Mouse (Mus musculus): Measurements from ENCODE around the gene Itm2c.
A peak's percentile ranks its signal among the peaks of the same experiment; 100 is the strongest.

The Itm2c gene

GRCm38 (mm10) chr1:85894231-85894747 lies at the start of gene Itm2c:
Gene Itm2c (plus strand): TSS chr1:85894281.
- peak; percentile 56 for DNase-seq (ENCODE audit: low spot score)

- no peak for DNase-seq (ENCODE audit: low spot score)
Measured at GRCm38 (mm10) chr1:85844981-85845380, 49.1 kb upstream of the Itm2c start.

- no peak for DNase-seq (ENCODE audit: low spot score)
Measured at GRCm38 (mm10) chr1:85845476-85845875, 48.6 kb upstream of the Itm2c start.

- no peak for DNase-seq (ENCODE audit: low spot score)
Measured at GRCm38 (mm10) chr1:85849016-85849415, 45.1 kb upstream of the Itm2c start.

GRCm38 (mm10) chr1:85850851-85851250 lies 43.2 kb upstream of the Itm2c start:
- no peak for DNase-seq (ENCODE audit: low spot score)

GRCm38 (mm10) chr1:85852996-85853689 lies 40.9 kb upstream of the Itm2c start:
- no peak for DNase-seq (ENCODE audit: low spot score)

- DNase-seq (ENCODE audit: low spot score): no peak
Measured at GRCm38 (mm10) chr1:85853865-85854264, 40.2 kb upstream of the Itm2c start.

GRCm38 (mm10) chr1:85854475-85854874 lies 39.6 kb upstream of the Itm2c start:
- no peak for DNase-seq (ENCODE audit: low spot score)

- no peak for DNase-seq (ENCODE audit: low spot score)
Measured at GRCm38 (mm10) chr1:85856266-85856665, 37.8 kb upstream of the Itm2c start.

GRCm38 (mm10) chr1:85857261-85857754 lies 36.8 kb upstream of the Itm2c start:
- DNase-seq (ENCODE audit: low spot score): no peak

- DNase-seq (ENCODE audit: low spot score): no peak
Measured at GRCm38 (mm10) chr1:85864383-85864782, 29.7 kb upstream of the Itm2c start.

- no peak for DNase-seq (ENCODE audit: low spot score)
Measured at GRCm38 (mm10) chr1:85870001-85870400, 24.1 kb upstream of the Itm2c start.

- DNase-seq (ENCODE audit: low spot score): no peak
Measured at GRCm38 (mm10) chr1:85870546-85870945, 23.5 kb upstream of the Itm2c start.

- DNase-seq (ENCODE audit: low spot score): no peak
Measured at GRCm38 (mm10) chr1:85882003-85882402, 12.1 kb upstream of the Itm2c start.

GRCm38 (mm10) chr1:85887221-85887620 lies 6.9 kb upstream of the Itm2c start:
- no peak for DNase-seq (ENCODE audit: low spot score)

- no peak for DNase-seq (ENCODE audit: low spot score)
Measured at GRCm38 (mm10) chr1:85894748-85895360, 773 bp downstream of the Itm2c start.

- DNase-seq (ENCODE audit: low spot score): no peak
Measured at GRCm38 (mm10) chr1:85895391-85895837, 1.3 kb downstream of the Itm2c start.

- no peak for DNase-seq (ENCODE audit: low spot score)
Measured at GRCm38 (mm10) chr1:85896110-85896509, 2.0 kb downstream of the Itm2c start.

- DNase-seq (ENCODE audit: low spot score): no peak
Measured at GRCm38 (mm10) chr1:85896781-85897700, 3.0 kb downstream of the Itm2c start.

GRCm38 (mm10) chr1:85897901-85898760 lies 4.0 kb downstream of the Itm2c start:
- DNase-seq (ENCODE audit: low spot score): no peak

GRCm38 (mm10) chr1:85898761-85899387 lies 4.8 kb downstream of the Itm2c start:
- DNase-seq (ENCODE audit: low spot score): no peak

Data from urinary bladder, postnatal 10 days (tissue).